Mouse (Mus musculus) intestine, postnatal 0 days (tissue): ENCODE measurements around the gene Ankle2. TPM values are rescaled to one million over a fixed set of nuclear protein-coding genes. Genes with fewer than 3 reads are reported as not detected.

Experiments
- ATAC-seq: fragments of 200-750 bp; cut with Nextera tagmentation; 2 replicates; pipeline ENCODE4 v1.8.0; 2017; ENCODE audit warnings: mild to moderate bottlenecking, moderate TSS enrichment, moderate library complexity
- H3K27ac ChIP-seq: fragments of 300-500 bp; sonication (generic); 2 replicates; pipeline ENCODE4 v1.5.1; 2014; ENCODE audit warnings: mild to moderate bottlenecking, low read depth, low read length, moderate library complexity
- H3K27me3 ChIP-seq: fragments of 300-500 bp; sonication (generic); replicated peaks from 2 replicates; pipeline ENCODE4 v1.6.1; 2014; ENCODE audit warnings: low read length, mixed read lengths; ENCODE audit not compliant: control insufficient read depth, insufficient read depth
- H3K36me3 ChIP-seq: fragments of 300-500 bp; sonication (generic); 2 replicates; pipeline ENCODE4 v1.6.1; 2014; ENCODE audit warnings: mild to moderate bottlenecking, moderate library complexity; ENCODE audit not compliant: control insufficient read depth, insufficient read depth
- H3K4me1 ChIP-seq: fragments of 300-500 bp; sonication (generic); replicated peaks from 2 replicates; pipeline ENCODE4 v1.6.1; 2014; ENCODE audit warnings: antibody characterized with exemption, low read length, mixed read lengths; ENCODE audit not compliant: control insufficient read depth, insufficient read depth
- H3K4me2 ChIP-seq: fragments of 300-500 bp; sonication (generic); replicated peaks from 2 replicates; pipeline ENCODE4 v1.6.1; 2014; ENCODE audit warnings: low read depth, mild to moderate bottlenecking, moderate library complexity
- H3K4me3 ChIP-seq: fragments of 300-500 bp; sonication (generic); 2 replicates; pipeline ENCODE4 v1.5.1; 2014; ENCODE audit warnings: low read depth, low read length
- H3K9ac ChIP-seq: fragments of 300-500 bp; sonication (generic); 2 replicates; pipeline ENCODE4 v1.6.1; 2014; ENCODE audit warnings: mild to moderate bottlenecking, low read depth, low read length
- H3K9me3 ChIP-seq: fragments of 300-500 bp; sonication (generic); 2 replicates; pipeline ENCODE4 v1.6.1; 2016; ENCODE audit warnings: mixed run types; ENCODE audit not compliant: control insufficient read depth
- CTCF ChIP-seq: sonication (generic); IDR thresholded peaks from 2 replicates; pipeline ENCODE4 v1.5.1; 2016; ENCODE audit warnings: low read depth, mild to moderate bottlenecking, control low read depth, antibody characterized with exemption, moderate library complexity
- WGBS: fragments of 180-500 bp; shearing (Covaris S2); extraction: QIAGEN DNeasy Blood & Tissue Kit; methylation state at CpG from one replicate; pipeline ENCODE4 v1.1.7; 2014; 5-methylcytosine and 5-hydroxymethylcytosine counted together
- polyA plus RNA-seq: library from polyadenylated mRNA; unstranded; fragments of >200 nt; fragmentation: Nextera tagmentation; extraction: Ambion mirVana; gene quantifications from 2 replicates; pipeline ENCODE4 v1.2.1, GENCODE M21; 2015

The Ankle2 gene
- polyA plus RNA-seq, 1 experiment from 2014 or later = 8.7 TPM

DNA sequence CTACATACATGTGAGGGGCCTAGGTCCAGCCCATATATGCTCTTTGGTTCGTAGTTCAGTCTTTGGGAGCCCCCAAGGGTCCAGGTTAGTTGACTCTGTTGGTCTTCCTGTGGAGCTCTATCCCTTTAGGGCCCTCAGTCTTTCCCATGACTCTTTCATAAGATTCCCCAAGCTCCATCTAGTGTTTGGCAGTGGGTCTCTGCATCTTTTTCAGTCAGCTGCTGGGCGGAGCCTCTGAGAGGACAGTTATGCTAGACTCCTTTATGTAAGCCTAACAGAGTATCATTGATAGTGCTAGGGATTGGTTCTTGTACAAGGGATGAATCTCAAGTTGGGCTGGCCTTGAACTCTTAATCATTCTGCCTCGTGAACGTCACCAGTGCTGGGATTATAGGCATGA is 10.5 kb upstream of the Ankle2 start:
- H3K4me2 ChIP-seq = no peak overlapping the region
- ATAC-seq = no peak
- whole genome bisulfite sequencing = 93% methylated on average over 4 of the region's 4 CpGs
- no peaks in the 10 kb centered on the region for H3K4me1 ChIP-seq
- H3K9ac ChIP-seq = no peak overlapping the region
- H3K27ac ChIP-seq = no peak overlapping the region
- H3K36me3 ChIP-seq = peaks cover 82% of the 10 kb centered on the region
- no peak overlapping the region for H3K4me3 ChIP-seq
- no peaks in the 10 kb centered on the region for H3K27me3 ChIP-seq
- TF ChIP-seq CTCF = no peak
- no peaks in the 10 kb centered on the region for H3K9me3 ChIP-seq

DNA sequence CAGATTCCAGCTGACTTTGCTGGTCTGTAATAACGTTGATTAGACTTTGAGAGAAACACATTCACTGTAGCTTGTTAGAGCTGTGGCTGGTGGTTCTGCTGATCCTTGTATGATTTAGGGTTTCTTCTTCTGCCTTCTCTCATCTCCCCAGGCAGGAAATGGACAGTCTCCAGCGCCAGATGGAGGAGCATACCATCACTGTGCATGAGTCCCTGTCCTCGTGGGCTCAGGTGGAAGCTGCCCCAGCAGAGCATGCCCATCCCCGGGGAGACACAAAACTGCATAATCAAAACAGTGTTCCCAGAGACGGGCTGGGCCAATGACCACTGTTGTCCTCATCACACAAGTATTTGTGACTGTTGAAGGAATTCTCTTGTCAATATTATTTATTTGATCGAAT is 8.0 kb upstream of the Ankle2 start:
- H3K27me3 ChIP-seq = no peaks in the 10 kb centered on the region
- 84% methylated on average over 6 of the region's 6 CpGs for WGBS
- H3K27ac ChIP-seq = no peak overlapping the region
- no peaks in the 10 kb centered on the region for H3K4me1 ChIP-seq
- no peak overlapping the region for H3K4me3 ChIP-seq
- H3K36me3 ChIP-seq = peaks cover 72% of the 10 kb centered on the region
- no peak for TF ChIP-seq CTCF
- H3K4me2 ChIP-seq = no peak overlapping the region
- no peaks in the 10 kb centered on the region for H3K9me3 ChIP-seq
- no peak for ATAC-seq
- no peak overlapping the region for H3K9ac ChIP-seq

DNA sequence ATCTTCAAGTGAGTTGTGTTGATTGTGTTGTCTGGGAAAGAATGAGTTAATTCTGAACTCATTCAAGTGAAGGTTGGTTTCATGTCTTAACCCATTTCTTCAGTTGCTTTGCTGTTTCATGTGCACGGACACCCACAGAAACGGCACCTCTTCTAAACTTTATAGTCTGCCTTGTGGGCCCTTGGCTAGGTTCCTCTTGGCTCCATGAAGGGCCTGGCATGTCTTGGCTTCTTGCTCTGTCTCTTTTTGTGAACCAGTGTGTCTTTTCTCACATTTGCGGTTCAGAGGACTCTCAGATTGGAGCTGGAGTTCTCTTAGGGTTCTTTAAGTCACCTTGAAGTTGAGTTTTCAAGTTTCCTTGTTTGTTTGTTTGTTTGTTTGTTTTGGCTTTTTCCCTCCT is 5.7 kb upstream of the Ankle2 start:
- Histone ChIP-seq H3K4me3 (no peak overlapping the region), H3K27ac (no peak overlapping the region), H3K9me3 (no peaks in the 10 kb centered on the region), H3K36me3 (peaks cover 52% of the 10 kb centered on the region), H3K9ac (no peak overlapping the region), H3K4me1 (no peaks in the 10 kb centered on the region), H3K27me3 (no peaks in the 10 kb centered on the region), H3K4me2 (no peak overlapping the region)
- ATAC-seq = no peak
- no peak for TF ChIP-seq CTCF
- WGBS = 92% methylated on average over 3 of the region's 3 CpGs

DNA sequence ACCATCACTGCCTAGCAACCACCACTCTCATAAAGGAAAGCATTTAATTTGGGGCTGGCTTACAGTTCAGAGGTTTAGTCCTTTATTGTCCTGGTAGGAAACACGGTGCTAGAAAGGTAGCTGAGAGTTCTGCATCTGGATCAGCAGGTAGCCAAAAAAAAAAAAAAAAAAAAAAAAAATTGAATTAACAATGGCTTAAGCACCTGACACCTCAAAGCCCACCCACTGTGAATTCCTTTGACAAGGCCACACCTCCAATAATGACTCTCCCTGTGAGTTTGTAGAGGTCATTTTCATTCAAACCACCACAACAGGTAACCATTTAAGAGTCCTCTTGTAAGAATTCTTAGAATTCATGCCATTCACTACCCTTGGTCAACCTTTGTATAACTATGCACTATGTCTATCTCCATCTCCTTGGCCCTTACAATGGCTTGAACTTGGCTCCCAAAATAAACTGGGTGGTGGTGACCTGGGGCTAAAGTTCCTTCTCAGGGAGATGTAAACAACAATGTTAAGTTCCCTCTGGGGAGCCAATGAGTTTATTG is 3.4 kb upstream of the Ankle2 start:
- Histone ChIP-seq H3K4me1 (no peaks in the 10 kb centered on the region), H3K4me2 (no peak overlapping the region), H3K27me3 (no peaks in the 10 kb centered on the region), H3K27ac (no peak overlapping the region), H3K9me3 (no peaks in the 10 kb centered on the region), H3K4me3 (no peak overlapping the region), H3K9ac (no peak overlapping the region), H3K36me3 (peaks cover 29% of the 10 kb centered on the region)
- no peak for ATAC-seq
- TF ChIP-seq CTCF = no peak
- WGBS = 35% methylated on average over 1 of the region's 1 CpGs

DNA sequence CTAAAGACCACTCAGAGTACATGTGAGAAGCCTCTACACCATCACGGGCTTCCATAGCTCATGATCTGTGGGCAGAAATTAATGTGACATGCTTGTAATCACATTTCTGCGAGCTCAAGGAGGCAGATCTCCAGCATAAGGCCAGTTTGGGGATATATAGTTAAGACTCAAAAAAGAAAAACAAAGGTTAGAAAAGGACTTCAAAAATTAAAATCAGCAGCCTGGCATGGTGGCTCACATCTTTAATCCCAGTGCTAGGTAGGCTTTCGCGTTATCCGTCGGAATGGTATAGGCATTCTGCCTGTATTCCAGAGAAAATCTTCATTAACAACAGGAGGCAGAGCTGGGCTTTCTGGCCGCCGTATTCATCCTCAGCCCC is 414 bp upstream of the Ankle2 start:
- TF ChIP-seq CTCF = no peak
- no peak for ATAC-seq
- H3K27ac ChIP-seq = peak overlapping the region; percentile 93
- H3K36me3 ChIP-seq = peaks cover 6% of the 10 kb centered on the region; the same call in 1 of the 2 replicates
- H3K4me2 ChIP-seq = peak overlapping the region; percentile 70
- H3K9me3 ChIP-seq = no peaks in the 10 kb centered on the region
- H3K9ac ChIP-seq = peak overlapping the region; percentile 89
- no peaks in the 10 kb centered on the region for H3K27me3 ChIP-seq
- 5% methylated on average over 8 of the region's 8 CpGs for WGBS
- H3K4me3 ChIP-seq = peak overlapping the region; percentile 91
- H3K4me1 ChIP-seq = no peaks in the 10 kb centered on the region

DNA sequence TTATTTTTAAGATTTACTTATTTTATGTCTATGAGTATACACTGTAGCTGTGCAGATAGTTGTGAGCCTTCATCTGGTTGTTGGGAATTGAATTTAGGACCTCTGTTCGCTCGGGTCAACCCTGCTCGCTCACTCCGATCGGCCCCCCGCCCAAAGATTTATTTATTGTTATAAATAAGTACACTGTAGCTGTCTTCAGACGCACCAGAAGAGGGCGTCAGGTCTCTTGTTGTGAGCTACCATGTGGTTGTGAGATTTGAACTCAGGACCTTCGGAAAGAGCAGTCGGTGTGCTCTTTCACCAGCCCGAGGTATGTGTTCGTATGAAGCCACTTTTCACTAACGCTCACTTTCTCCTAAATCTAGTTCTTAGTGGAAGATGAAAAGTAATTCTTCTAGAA is 834 bp downstream of the Ankle2 start:
- Histone ChIP-seq H3K27me3 (no peaks in the 10 kb centered on the region), H3K4me2 (peak overlapping the region; percentile 70), H3K27ac (no peak overlapping the region; the same call in 1 of the 2 replicates), H3K4me3 (peak overlapping the region; percentile 91), H3K9ac (peak overlapping the region; percentile 89; the same call in 1 of the 2 replicates), H3K4me1 (no peaks in the 10 kb centered on the region), H3K9me3 (no peaks in the 10 kb centered on the region), H3K36me3 (peaks cover 10% of the 10 kb centered on the region)
- 39% methylated on average over 13 of the region's 13 CpGs for WGBS
- ATAC-seq = no peak
- TF ChIP-seq CTCF = peak; percentile 44; the same call in 1 of the 2 replicates

DNA sequence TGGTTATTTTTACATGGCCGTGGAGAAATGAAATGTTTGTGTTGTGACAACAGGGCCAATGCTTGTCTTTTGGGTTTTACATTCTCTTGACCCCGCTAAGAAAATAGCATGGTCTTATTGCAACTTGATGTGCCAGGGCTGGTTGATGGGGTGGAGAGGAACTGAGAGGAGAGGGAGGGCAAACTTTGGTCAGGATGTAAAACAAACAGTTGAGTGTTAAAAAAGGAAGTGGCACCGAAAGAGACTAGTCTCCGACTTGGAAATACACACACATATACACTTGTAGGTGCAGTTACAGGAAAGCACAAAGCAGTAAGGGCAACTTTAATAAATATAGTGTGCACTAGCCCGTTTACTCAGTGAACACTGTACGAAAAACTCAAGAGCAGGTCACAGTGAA is 1.5 kb downstream of the Ankle2 start:
- Histone ChIP-seq H3K36me3 (peaks cover 16% of the 10 kb centered on the region), H3K4me1 (no peaks in the 10 kb centered on the region), H3K9me3 (no peaks in the 10 kb centered on the region), H3K27me3 (no peaks in the 10 kb centered on the region), H3K4me2 (peak overlapping the region; percentile 70), H3K9ac (no peak overlapping the region), H3K27ac (no peak overlapping the region), H3K4me3 (no peak overlapping the region)
- no peak for ATAC-seq
- WGBS = 73% methylated on average over 6 of the region's 6 CpGs
- TF ChIP-seq CTCF = no peak
